Mouse (Mus musculus) olfactory bulb, adult 2 months (tissue): ENCODE measurements around the gene Chd1. TPM values are rescaled to one million over a fixed set of nuclear protein-coding genes. Genes with fewer than 3 reads are reported as not detected.

Experiments
- H3K27ac ChIP-seq: fragments of 200-500 bp; 2 replicates; pipeline ENCODE4 v1.5.1; 2012; ENCODE audit warnings: low read depth, low read length; ENCODE audit not compliant: insufficient read depth
- H3K4me1 ChIP-seq: fragments of 200-500 bp; 2 replicates; pipeline ENCODE4 v1.6.1; 2012; ENCODE audit warnings: low read length; ENCODE audit not compliant: control insufficient read depth, insufficient read depth
- H3K4me3 ChIP-seq: fragments of 200-500 bp; 2 replicates; pipeline ENCODE4 v1.5.1; 2012; ENCODE audit warnings: mild to moderate bottlenecking, low read depth, low read length, moderate library complexity; ENCODE audit not compliant: insufficient read depth
- CTCF ChIP-seq: fragments of 200-500 bp; IDR thresholded peaks from 2 replicates; pipeline ENCODE4 v1.5.1; 2012; ENCODE audit warnings: low read depth, mild to moderate bottlenecking, low read length, moderate library complexity; ENCODE audit not compliant: insufficient read depth
- POLR2A ChIP-seq: fragments of 200-500 bp; IDR thresholded peaks from 2 replicates; pipeline ENCODE4 v1.6.1; 2012; ENCODE audit warnings: mild to moderate bottlenecking, low read depth, low read length, moderate library complexity; ENCODE audit not compliant: insufficient read depth
- WGBS: fragments of 180-500 bp; shearing (Covaris S2); methylation state at CpG from one replicate; pipeline ENCODE4 v1.1.7; 2018; 5-methylcytosine and 5-hydroxymethylcytosine counted together
- polyA plus RNA-seq: library from polyadenylated mRNA; stranded (reverse); fragments of >200 nt; gene quantifications from 2 replicates; pipeline ENCODE4 v1.2.4, GENCODE M21; 2012; ENCODE audit warnings: low replicate concordance; ENCODE audit not compliant: missing spikeins, insufficient read depth, insufficient read length

The Chd1 gene
- polyA plus RNA-seq, 1 experiment = 235 TPM

DNA sequence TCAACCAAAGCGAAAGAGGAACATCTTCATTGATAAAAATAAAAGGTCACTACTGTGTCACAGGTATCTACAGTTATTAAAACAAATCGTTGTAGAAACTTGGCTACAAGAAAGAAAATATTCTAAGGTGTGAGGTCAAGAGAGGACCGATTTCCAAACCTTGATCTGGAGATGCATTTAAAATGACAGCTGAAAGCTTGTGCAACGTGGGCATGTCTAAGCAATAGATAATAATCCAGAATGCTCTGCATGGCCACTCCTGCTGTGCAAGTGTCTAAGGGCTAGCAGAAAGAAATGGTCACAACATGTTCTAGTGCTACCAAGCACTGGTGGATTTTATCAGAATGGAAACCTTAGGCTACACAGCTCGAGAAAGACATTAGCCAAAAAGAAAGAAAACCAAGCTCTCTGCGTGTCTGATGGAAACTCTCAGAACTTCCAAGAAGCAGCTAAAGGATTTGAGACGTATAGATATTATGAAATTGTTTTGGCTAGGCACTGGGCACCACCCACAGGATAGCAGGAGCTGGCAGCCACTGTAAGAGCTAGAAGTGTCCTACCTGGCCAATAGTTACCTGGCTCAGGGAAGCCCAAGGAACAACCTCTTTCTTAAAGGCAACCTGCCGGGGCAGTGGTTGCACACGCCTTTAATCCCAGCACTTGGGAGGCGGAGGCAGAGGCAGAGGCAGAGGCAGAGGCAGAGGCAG is 110.7 kb downstream of the Chd1 start:
- Histone ChIP-seq H3K4me3 (no peak overlapping the region), H3K4me1 (peaks cover 20% of the 10 kb centered on the region), H3K27ac (no peak overlapping the region)
- TF ChIP-seq CTCF (no peak), POLR2A (no peak)
- WGBS = 75% methylated on average over 10 of the region's 10 CpGs

DNA sequence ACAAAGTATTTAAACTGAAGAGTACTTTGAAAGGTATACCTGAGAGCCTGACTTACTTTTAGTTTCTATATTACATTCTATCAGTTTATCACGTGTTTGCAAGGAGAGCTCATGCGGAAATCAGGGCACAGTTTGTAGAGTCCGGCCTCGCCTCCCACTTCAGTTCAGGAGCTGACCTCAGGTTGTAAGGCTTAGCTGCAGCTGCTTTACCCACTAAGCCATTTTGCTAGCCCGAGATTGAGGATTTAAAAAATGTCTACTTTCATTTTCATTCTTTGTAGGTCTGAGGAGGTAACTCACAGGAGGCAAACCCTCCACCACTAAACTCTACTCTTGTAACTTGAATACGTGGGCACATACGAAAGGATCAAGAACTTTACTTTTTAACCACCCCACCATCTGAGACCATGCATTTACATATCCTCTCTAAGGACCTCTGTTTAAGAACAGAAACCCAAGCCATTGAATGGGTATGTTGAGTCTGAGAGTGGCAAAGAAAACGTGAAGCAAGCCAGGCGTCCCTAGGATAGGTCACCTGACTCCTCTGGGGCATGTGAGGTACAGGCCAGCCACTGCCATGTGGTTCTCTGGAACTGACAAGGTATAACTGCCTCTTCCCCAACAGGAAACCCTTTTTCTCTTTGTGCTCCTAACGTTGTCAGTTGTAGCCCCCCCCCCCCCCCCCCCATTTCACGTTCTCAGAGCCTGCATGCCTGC is 111.8 kb downstream of the Chd1 start:
- H3K4me1 ChIP-seq = peaks cover 23% of the 10 kb centered on the region
- WGBS = 74% methylated on average over 11 of the region's 11 CpGs
- TF ChIP-seq CTCF (no peak), POLR2A (no peak)
- H3K4me3 ChIP-seq = no peak overlapping the region
- no peak overlapping the region for H3K27ac ChIP-seq

DNA sequence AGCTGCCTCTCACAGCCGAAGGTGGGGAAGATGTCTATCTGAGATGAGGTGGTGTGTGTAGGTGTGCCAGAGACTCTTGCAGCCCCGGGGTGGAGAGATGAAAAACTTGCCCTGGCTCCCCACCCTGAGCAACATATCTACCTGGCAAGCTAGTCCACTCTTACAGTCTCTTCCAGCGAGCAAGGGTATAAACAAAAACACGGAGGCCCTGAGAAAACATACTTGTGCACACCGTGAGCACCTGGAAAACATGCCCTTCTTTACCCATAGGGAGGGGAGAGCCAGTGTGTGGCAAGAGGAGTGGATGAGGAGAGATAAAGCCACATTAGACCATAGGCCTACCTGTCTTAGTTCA is 112.3 kb downstream of the Chd1 start:
- Histone ChIP-seq H3K4me3 (no peak overlapping the region), H3K27ac (no peak overlapping the region), H3K4me1 (peaks cover 22% of the 10 kb centered on the region)
- WGBS = 80% methylated on average over 5 of the region's 5 CpGs
- TF ChIP-seq CTCF = no peak
- no peak for TF ChIP-seq POLR2A

DNA sequence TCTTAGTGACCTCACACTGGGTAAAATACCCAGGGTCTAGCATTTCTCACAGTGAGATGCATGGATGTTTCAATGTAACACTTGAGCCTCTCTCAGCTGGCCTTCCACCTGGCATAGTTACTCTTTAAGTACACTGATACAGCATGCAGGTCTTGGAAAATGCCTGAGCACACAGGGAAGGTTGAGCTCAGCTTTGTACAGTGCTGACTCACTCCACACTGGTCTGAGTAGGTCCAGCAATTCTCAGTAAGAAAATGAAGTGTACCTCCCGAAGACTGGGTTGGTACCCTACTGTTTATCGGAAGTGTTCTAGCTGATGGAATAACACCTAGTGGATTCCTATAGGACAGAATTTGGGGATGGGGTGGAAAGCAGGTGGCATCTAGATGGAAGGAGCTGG is 112.9 kb downstream of the Chd1 start:
- Histone ChIP-seq H3K27ac (no peak overlapping the region), H3K4me1 (peaks cover 18% of the 10 kb centered on the region), H3K4me3 (no peak overlapping the region)
- TF ChIP-seq CTCF (no peak), POLR2A (no peak)
- 81% methylated on average over 2 of the region's 2 CpGs for WGBS

DNA sequence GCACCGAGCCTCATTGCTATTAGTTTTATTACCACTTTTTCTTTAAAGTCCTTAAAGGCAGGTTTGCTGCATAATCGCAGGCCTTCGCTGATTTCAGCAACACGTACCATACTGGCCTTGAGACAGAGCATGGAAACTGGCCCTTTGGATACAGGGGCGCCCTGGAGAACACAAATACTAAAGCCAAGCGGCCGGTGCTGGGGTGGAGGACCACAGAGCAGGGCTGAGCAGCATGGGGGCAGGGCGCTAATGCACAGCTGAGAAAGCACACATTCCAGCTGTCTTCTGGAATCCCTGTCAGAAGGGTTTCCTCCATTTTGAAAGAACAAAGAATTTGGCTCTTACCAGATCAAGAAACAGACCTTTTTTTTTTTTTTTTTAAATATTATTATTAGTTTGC is 113.6 kb downstream of the Chd1 start:
- Histone ChIP-seq H3K27ac (no peak overlapping the region), H3K4me3 (no peak overlapping the region), H3K4me1 (peaks cover 18% of the 10 kb centered on the region)
- TF ChIP-seq POLR2A (no peak), CTCF (no peak)
- 81% methylated on average over 8 of the region's 8 CpGs for WGBS

DNA sequence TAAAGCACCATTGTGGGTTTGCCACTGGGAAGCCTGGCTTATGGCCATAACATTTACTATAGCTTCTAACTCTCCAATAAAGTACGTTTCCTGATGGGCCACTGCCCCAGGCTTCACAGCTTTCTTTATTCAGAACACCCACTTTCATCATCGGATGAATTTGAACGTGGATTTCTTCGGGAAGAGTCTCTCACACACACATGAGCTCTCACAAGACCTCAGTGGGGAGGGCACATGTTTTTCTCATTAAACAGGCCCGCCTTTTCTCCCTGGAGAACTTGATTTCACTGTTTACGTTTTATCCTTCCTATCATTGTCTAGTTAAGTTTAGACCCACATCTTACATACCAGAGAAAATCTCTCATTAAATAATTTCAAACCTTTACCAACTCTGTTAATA is 115.4 kb downstream of the Chd1 start:
- Histone ChIP-seq H3K27ac (no peak overlapping the region), H3K4me3 (no peak overlapping the region), H3K4me1 (peaks cover 15% of the 10 kb centered on the region)
- 49% methylated on average over 6 of the region's 6 CpGs for WGBS
- TF ChIP-seq POLR2A = no peak
- no peak for TF ChIP-seq CTCF

DNA sequence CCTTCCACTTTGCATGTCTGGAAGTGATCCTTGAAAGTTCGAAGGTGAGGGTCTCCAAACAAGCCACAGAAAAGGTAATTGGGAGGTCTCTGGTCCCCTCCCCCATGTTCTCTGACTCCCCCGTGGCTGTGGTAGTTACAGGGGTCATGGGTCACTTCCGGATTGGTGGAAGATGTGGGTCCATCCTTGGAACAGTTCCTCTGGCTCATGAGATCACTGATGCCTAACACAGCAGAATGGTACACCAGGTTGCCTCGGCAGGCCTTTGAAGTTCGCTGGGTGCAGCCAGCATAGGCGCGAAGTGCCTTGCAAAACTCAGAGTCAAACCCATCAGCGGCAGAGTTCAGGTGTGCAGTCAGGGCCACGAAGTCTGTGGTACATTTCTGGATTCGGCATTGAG is 116.0 kb downstream of the Chd1 start:
- Histone ChIP-seq H3K27ac (no peak overlapping the region), H3K4me3 (no peak overlapping the region), H3K4me1 (peaks cover 18% of the 10 kb centered on the region)
- 79% methylated on average over 10 of the region's 10 CpGs for WGBS
- TF ChIP-seq CTCF (no peak), POLR2A (no peak)

DNA sequence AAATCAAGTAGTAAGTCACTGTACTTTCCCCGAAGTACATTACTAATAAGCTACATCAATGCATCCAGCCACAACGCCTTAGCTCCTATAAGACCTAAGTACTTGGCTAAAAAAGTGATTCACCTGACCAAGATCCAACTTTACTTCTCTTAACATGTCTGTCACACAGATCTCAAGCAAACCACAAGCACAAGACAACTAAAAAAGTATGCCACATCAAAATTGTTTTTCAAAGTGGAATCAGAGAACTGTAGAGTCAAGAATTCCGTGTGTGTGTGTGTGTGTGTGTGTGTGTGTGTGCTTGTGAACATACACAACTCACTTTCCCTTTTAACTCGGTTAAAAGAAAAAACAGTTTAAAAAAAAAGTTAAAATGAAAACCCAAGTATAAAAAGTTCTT is 116.9 kb downstream of the Chd1 start:
- Histone ChIP-seq H3K27ac (no peak overlapping the region), H3K4me1 (peaks cover 17% of the 10 kb centered on the region), H3K4me3 (no peak overlapping the region)
- TF ChIP-seq CTCF = no peak
- no peak for TF ChIP-seq POLR2A
- 84% methylated on average over 4 of the region's 4 CpGs for WGBS

Other genes starting within 250 kb of the Chd1 start
- not detected in 2 replicates for gene Psmb1, start 205.2 kb upstream of the Chd1 start, polyA plus RNA-seq
- gene Tbp, start 205.1 kb upstream of the Chd1 start, polyA plus RNA-seq = 474 TPM in 1 of 2 replicates, not detected in the other
- gene Pdcd2, start 177.7 kb upstream of the Chd1 start, polyA plus RNA-seq = not detected in 2 replicates
- gene Prdm9, start 140.6 kb upstream of the Chd1 start, polyA plus RNA-seq = not detected in 2 replicates
- gene Rgmb, start 126.1 kb downstream of the Chd1 start, polyA plus RNA-seq = not detected in 2 replicates